Mouse (Mus musculus) adrenal gland (tissue): ENCODE measurements around the gene Col4a3.

ENCODE experiments used
- intact Hi-C: fragments of 180-260 bp; cut with DNase I; formaldehyde crosslinking; loops from one replicate; pipeline ENCODE4 v1.15.1; 2025
- long read RNA-seq, 2 experiments: library from polyadenylated mRNA; unstranded; transcript quantifications; one replicate each; pipeline ENCODE4 v2.0.0; 2020; ENCODE audit warnings: borderline replicate concordance in 1 of 2; ENCODE audit not compliant: insufficient replicate concordance in 1 of 2

Col4a3 gene
- long read RNA-seq, experiment 1, partial matches to known transcripts: 0 of 7 reads
- long read RNA-seq, experiment 1, other reads (novel, unspliced or antisense): 7 of 7 reads
- long read RNA-seq, experiment 2, partial matches to known transcripts: 0 of 2 reads
- long read RNA-seq, experiment 2, other reads (novel, unspliced or antisense): 2 of 2 reads

DNA sequence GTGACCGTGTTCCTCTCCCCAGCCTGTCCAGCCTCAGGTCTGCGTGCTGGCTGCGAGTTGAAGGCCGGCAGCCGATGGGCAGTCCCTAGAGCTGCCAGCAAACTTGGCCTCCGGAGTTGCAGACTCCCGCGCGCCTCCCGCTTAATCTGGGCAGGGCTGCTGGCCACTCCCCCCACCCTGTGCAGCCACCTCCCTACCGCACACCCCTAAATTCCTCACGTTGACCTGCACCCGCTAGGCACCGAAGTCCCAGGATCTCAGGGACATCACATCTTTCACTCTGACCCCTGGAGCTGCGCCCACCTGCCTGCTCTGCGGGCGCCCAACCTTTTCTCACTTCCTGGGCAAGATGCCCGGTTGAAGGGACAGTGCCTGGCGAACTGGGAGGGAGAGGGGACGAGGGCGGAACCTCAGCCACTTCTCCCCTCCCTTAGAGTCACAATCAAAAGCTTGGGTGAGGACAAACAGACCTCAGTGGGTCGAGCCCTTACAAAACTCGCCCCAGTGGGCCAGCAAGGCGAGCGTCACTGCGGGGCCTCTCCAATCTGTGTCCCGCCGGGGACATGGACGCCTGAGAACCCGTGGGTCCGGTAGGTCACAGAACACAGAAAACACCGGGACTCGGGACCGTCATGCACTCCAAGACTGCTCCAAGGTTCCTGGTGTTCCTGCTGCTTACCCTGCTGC, at the start of gene Col4a3, which contains the start of gene Col4a4:
TSS of gene Col4a3 (plus strand) at position 209 of the 687 bp plus-strand sequence.
TSS of gene Col4a4 (minus strand) at position 137 of the 687 bp plus-strand sequence.
- intact Hi-C loops: no loop called here

DNA sequence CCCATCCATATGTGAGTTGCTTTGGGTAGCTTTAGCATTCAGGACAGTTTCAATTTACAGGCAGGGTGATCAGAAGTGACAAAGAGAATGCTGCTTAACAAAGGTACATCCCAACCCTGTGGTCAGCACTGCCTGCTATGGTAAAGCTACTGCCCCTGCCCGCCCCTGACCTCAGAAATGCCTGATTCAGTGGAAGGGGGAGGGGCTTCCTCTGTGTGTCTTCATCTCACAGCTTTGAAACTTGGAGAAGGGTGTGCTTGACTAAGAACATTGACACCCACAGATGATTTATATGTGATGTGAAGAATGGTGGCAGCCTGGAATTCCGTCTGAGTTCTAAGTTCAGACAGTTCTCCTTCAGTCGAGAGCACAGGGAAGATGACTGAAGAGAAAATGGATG, 48.9 kb upstream of the Col4a3 start:
- intact Hi-C loops: no loop called here

DNA sequence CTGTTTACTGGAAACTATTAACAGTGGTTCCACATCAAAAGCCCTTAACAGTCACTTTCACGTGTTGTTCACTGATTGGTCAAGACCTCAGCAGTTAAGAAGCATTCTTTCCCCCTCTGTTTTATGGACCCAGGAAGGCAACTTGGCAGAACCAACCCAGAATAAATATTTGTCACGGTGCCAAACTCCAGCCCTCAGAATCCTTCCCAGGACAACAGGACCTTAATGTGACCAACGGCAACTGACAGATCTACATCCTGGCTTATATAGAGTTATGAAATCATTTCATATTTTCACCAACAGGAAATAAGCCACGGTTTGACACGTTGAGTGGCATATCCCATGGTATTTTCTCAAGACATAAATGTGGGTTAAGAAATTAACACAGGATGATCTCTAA, 46.7 kb upstream of the Col4a3 start:
- intact Hi-C loops: no loop called here

DNA sequence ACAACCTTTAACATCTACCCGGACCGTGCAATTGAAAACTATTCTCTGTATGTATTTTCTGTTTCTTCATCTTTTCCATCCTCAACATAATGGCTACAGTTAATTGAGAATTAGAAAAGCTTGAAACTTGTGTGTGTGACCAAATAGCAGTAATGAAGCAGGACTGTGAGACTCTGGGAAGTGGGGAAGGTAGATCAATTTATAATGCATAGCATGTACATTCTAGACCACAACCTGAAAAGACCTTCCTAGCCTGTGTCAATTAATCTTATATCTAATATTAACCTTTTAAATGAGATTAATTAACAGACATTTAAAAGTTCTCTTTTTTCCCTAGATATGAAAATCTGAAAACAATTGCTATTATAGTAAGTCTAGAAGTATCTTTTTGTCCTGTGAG, 42.8 kb upstream of the Col4a3 start:
- intact Hi-C loops: no loop called here

DNA sequence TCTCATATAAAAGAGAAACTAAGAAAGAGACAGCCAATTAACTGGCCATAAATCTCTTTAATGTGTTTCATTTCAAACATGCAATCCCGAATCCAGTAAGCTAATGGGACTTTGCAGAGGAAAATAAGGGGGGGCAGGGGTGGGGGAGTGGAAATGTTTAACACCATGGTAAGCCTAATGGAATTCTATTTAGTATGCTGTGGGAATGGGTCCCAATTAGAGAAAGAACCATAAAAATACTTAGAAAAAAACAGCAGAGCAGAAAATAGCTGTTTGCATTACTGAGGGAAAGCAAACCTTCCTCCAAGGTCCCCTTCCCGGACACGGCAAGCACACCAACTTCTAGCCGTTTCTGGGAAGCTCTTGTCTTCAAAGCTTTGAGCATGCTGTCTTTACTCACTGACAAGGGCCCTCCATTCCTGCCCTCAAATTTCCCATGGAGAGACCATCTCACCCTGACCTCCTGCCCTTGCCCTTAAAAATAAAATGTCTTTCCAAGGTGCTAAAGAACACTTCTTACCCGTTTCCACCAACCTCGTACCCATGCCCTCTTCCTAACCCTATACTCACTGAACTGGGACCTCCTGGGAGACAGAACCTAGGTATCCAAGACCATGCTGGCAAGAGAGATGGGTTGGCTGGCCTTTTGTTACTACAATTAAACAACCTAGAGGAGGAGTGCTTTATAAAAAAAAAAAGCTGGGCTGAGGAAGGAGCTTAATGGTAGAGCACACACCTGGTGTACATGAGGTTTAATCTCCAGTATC, 42.1 kb upstream of the Col4a3 start:
- intact Hi-C loops: no loop called here

DNA sequence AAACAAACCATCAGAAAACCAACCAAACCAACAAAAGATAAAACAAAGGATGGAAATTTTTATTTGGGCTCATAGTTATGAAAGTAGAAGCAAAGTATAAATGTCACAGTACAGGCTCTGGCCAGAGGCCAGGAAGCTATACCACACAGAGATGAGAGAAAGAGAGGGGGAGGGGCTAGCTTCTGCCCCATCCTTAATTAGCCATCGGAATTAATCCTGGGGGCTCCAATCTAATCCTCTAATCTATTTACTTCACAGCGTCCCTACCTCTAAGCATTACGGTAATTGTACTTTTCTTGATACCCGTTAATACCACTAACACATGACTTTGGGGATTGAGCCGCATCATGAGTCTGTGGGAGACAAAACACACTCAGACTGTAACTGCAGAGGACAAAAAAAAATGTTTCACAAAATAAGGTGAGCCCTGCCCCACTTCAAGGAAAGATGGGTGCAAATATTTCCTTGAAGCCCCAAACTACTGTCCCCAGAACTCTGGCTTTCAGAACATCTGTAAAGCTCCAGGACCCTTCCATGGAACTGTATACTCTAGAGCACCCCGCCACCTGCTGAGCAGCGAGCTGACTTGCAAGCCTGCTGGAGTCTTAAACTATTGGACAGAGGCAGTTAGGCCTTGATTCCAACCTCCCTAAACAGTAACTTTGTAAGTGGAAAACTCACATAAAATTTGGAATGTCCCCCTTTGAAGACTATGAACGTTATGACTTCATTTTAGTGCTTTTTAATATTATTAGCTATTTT, 41.3 kb upstream of the Col4a3 start:
- intact Hi-C loops: no loop called here

DNA sequence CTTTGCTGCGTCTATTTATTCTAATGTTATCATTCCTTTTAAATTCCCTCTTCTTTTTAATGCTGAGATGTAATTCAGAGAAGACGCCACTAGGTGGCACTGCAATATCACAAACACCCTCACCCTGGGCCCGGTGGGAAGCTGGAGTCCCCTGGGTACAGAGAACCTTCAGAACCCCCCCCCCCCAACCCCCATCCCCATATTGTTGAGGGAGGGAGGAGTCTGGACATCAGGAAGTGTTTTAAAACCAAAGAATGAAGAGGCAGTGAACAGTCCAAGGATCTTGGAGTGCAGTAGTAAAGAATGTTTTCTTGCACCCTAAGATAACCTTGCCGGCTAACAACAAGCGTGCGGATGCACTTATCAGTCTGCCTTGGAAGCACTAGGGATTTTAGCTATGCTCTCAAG, 32.3 kb upstream of the Col4a3 start:
- intact Hi-C loops: loop anchor here (10.0 kb wide), 1 partner anchor 420 kb away; no protein-coding TSS in a partner anchor

DNA sequence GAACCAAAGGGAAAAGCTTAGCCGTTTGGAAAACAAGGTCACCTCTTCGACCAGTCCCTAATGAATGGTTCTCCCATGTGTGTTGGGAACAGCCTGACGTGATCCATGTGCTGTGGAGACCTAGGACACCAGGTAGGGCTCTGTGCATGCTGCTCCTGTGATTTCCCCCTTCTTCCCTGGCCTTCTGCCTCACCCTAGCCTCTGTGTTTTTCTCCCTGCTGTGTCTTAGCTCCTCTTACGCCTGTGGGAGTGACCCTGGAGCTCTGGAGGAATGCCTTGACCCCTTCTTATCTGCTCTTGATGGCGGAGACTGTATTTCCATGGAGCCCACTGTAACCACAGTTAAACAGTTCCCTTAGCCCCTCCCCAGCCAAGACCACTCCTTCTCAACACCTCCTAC, 31.8 kb upstream of the Col4a3 start:
- intact Hi-C loops: loop anchor here (5.0 to 10.0 kb wide), 2 partner anchors 87 to 420 kb away; no protein-coding TSS in a partner anchor

DNA sequence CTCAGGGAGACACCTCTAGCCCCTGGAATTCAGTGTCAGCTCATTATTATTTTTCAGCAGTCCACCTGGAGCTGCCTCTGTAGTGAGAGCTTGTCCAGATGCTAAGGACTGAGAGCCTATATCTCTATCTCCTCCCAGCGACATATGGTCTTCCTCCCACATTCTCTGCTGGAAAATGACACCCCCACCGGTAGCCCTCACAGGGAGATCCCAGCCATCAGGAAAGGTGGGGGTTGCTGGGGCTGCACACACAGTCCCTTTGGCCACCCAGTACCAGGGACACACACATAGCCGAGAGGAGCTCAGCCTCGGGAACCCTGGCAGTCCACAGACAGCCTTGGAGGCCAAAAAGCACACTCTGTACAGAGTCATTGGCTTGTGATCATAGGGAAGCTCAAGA, 26.5 kb upstream of the Col4a3 start:
- intact Hi-C loops: no loop called here

DNA sequence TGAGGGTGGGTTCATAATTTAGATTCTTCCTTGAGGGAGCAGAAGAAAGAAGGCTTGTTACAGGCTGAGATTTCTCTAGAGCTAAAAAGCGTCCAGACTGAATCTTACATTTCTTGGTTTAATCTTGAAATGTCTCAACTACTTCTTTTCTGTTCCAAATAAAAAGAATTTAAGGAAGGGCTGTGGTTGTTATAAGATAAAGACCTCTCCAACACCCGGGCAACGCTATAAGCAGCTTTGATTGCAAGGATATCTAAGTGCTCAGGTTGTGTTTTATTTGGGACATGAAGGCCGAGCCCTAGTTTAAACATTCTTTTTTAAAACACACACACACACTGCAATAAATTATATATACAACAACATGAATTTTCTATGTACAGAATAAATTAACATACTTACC, 17.3 kb upstream of the Col4a3 start:
- intact Hi-C loops: no loop called here

DNA sequence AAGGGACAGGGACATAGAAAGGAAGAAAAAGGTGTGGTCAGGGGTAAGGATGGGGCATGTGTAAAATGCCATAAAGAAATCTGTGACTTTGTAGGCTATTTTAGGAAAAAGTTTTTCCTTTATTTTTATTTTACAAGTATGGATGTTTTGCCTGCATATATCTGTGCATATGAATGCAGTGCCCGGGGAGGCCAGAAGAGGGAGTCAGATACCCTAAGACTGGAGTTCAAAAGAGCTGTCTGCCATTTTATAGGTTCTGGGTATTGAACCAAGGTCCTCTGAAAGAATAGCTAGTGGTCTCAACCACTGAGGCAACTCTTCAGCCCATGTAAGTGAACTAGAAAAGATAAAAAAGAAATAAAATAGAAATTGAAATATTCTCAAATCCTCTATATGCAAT, 15.0 kb upstream of the Col4a3 start:
- intact Hi-C loops: loop anchor here (1.0 kb wide), 1 partner anchor 70 kb away; no protein-coding TSS in a partner anchor

DNA sequence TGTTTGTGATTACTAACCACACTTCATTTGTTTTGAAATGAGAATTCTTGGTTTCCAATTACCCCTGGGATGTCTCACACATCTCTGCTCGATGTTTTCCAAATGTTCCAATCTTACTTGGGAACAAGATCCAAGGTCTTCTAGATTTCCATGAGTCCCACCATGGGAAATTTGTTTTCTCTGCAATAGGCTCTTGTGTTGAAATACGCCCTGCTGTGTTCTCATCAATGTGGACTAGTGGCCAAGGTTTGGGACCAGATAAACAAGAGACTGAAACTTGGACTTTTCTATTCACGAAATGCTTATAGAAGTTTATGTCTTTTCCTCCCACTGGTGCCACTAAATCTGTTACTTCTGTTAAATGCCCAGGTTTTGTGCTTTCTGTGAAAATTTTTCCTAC, 11.0 kb upstream of the Col4a3 start:
- intact Hi-C loops: no loop called here

DNA sequence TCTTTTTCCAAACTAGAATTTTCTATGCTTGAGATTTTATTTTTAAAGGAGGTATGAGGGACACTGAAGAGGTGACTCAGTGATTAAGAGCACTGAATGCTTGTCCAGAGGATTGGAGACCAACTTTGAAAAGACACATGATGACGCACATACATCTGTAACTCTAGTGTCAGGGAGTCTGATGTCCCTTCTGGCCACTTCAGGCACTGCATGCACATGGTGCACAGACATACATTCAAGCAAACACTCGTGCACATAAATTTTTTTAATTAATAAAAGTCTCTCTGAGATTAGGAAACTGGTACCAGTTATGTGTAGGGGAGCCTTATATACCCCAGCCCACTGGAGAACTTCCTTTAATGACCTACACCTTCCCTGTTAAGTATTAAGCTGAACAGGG, 10.5 kb upstream of the Col4a3 start:
- intact Hi-C loops: no loop called here

DNA sequence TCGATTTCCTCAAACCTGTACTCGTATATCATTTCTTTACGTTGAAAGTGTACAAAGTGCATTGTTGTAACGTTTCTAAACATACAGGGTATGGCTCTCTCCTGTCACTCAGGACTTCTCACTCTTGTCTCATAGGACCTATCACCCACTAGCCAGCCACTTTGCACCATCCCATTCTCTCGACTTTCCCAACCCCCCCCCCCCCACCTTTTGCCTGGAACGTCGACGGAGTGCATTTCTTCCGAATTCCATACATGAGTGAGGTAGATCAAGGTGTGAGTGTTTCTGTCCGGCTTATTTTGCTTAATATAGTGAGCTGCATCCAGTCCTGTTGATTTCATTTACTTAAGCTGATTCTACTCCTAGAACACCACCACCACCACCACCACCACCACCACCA, 9.4 kb upstream of the Col4a3 start:
- intact Hi-C loops: no loop called here

DNA sequence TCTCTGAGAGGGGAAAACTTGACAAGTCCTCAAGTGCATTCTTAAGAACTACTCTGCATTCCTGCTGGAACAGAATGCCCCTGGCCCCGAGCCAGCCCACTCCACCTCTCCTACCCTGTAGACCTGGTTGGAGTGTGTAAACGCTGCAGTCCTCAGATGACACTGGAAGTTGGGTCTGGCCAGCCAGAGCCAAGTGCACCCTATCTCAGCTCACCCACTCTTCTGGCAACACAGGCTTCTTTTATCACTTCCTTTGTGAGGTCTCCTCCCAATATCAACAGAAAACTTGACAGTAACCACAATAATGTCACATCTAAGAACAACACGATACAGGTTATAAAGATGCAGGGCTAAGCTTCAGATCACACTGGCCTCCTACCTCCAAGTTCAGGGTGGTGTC, 8.8 kb upstream of the Col4a3 start:
- intact Hi-C loops: no loop called here

DNA sequence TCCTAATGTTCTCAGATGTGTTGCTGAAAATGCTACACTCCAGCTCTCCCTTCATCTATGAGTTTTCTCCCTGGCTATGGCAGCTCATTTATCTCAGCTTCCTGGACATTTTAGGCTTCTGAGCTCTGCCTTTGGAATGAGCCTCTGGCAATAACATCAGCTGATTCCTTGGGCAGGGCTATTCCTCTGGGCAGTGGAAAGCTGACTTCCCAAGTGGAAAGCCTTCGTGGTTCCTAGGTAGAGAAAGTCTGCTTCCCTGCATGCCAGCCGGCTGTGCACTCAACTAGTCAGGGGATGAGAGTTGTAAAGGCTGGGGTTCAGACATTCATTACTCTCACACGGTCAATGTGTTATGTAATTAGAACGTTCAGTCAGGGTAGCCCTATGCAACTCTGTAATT, 8.4 kb upstream of the Col4a3 start:
- intact Hi-C loops: no loop called here

DNA sequence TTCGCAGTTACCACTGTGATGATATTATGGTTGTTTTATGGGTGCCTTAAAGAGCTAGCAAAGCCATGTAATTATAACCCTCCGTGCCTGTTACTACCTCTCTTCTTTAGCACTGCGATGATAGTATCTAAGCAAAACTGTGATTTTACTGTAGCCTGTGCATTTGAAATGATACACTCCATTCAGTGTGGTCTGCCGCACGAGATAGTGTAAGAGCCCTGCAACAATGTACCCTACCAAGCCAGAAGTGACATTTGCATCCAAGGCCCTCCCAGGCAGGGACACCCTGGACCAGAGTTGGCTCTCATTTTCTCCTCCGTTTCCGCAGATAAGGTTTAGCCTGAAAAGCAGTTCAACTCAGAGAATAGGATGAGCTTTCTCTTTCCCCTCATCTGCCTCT, 740 bp upstream of the Col4a3 start:
- intact Hi-C loops: no loop called here

DNA sequence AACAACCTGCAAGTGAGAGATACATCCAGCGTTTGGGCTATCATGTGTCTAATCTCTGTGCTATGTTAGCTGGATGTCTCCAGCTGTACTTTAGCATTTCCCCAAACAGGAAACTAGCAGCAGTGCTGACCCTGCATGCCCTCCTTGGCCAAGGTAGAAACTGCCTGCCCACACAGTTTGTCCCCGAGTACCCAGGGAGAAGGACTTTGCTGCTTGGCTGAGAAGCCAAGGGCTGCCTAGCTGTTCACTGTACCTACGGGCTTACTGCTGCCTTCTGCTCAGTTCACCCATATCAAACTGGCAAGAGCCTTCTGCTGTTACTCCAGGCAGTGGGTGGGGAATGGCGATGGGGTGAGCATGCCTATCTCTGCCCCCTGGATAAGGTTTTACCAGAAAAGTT, 3.5 kb downstream of the Col4a3 start:
- intact Hi-C loops: no loop called here

DNA sequence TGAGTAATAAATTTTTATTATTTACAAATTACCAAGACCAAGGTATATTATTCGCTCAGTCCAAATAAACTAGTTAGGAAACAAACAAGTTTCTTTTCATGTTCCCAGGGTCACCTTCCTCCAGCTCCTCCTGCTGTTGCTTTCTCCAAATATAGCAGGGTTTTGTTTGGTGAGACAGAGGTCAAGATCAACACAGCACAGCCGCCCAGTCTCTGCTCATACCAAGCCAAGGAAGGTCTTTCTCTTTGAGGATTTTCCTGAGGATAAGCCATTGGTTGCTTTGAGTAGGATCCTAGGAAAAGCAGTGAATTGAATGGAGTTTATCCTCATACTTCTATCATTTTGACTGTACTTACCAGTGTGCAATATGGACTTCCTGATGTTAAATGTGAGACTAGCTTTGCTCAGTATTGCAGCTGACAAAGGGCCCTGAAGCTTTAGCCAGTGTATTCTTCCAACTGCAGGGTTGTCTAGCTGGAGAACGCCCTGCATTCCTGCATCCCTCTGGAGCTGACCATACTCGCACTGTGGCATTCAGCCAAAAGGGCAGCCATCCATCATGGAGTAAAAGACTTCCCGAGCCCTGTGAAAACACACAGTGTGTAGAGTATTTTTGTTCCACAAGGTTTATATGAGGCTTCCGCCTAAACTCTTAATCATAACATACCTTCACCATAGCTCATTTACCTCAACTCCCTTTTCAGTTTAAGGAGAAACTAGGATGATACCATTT, 10.3 kb downstream of the Col4a3 start:
- intact Hi-C loops: no loop called here

DNA sequence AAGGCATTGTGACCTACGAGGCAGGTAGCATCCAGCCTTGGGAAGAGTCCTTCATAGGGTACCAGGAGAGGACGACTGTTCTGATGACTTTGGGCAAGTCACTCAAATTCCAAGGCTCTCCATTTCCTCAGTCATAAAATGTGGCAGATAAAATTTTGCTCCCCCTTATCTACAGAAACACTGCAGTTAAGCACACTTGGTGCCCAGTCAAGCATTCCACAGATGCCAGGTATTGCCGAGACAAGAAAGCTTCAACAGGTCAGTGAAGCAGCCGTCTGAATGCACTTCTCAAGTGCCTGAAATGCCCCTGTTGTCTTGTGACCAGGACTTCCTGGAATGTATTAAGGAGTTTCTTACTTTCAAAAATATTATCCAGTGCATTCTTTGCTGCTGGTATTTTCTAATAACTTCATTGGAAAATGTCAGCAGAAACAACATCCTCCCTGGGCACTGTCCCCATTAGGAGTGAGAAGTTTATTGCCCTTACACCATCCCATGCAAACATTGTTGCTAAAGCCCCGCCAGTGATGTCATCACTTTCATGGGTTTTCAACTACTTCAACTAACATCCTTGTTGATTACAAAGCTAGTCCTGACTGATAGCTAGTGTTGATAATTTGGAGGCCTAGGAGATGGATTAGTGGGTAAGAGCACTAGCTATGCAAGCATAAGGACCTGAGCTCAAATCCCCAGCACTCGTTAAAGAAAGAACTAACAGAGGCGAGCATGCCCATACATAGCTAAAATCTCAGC, 16.7 kb downstream of the Col4a3 start:
- intact Hi-C loops: no loop called here
